Mouse (Mus musculus): Measurements from ENCODE around the gene Tex37. TPM values are rescaled to one million over a fixed set of nuclear protein-coding genes. Genes with fewer than 3 reads are reported as not detected.

Tex37 gene
- not detected in 2 replicates for polyA plus RNA-seq (2012; rRNA removed; ENCODE audit: low replicate concordance)

DNA sequence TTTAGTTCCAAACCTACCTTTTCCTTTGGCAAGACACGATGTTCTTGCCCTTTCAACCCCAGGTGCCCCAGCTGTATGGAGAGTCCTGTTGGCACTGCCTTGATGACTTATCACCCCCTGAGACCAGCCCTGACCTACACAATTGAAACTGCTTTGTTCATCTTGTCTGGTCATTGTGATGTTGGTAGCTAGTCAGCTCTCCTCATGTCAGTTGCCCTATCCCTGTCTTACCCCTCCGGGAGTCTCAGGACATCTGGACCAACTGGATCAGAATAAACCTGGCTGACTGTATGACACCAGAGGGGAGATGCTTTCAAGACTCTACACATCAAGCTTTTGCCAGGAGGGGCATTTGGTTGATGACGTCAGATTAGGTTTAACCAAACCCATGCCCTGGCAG lies at the start of gene Tex37:
Gene Tex37, minus strand, starts transcription at position 101 of the 400 bp plus-strand sequence.

DNA sequence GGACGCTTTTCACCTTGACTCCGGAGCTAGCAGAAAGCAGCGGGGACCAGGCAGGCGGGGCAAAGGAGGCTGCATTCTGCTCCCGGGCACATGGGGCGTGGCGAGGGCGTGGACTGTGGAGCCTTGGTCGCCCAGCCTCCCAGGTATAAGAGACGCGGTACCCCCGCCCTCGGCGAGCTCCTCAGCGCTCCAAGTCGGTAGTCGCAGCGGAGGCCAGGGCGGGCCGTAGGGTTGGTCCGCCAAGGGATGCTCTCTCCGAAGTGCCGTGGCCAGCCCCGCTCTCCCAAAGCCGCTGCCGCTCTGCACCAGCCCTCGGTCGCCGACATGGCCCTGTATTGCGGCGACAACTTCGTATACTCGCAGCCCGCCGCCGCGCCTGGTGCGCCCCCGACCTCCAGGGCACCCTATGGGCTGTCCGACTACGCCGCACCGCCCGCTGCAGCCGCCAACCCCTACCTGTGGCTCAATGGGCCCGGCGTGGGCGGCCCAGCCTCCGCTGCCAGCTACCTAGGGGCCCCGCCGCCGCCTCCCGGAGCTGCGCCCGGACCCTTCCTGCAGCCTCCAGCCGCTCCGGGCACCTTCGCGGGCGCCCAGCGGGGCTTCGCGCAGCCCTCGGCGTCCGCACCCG lies 37.7 kb upstream of the Tex37 start, which contains the start of gene Foxi3:
Gene Foxi3, plus strand, starts transcription at position 247 of the 628 bp plus-strand sequence.

Other genes with a start within 250 kb of the Tex37 start
- 11.5 and 12.7 TPM in 2 replicates for gene Rpia, start 126.7 kb downstream of the Tex37 start, polyA plus RNA-seq (2012; rRNA removed; ENCODE audit: low replicate concordance)
- 10.6 and 20.7 TPM in 2 replicates for gene Eif2ak3, start 74.4 kb downstream of the Tex37 start, polyA plus RNA-seq (2012; rRNA removed; ENCODE audit: low replicate concordance)
- gene Foxi3, start 37.6 kb upstream of the Tex37 start, polyA plus RNA-seq (2012; rRNA removed; ENCODE audit: low replicate concordance), result 0.13 TPM in 1 of 2 replicates, not detected in the other
- 10.6 and 15.9 TPM in 2 replicates for gene Thnsl2, start 225.5 kb upstream of the Tex37 start, polyA plus RNA-seq (2012; rRNA removed; ENCODE audit: low replicate concordance)

Measured in mammary gland, adult 2 months (tissue).